Mouse (Mus musculus) forebrain, embryonic 11.5 days (tissue): ENCODE results near the gene Cmip. TPM values are rescaled to one million over a fixed set of nuclear protein-coding genes. Genes with fewer than 3 reads are reported as not detected.
A peak's percentile ranks its signal among the peaks of the same experiment; 100 is the strongest.

Source experiments
- ATAC-seq: fragments of 200-750 bp; cut with Nextera tagmentation; replicated peaks from 2 replicates; pipeline ENCODE4 v1.8.0; 2017; ENCODE audit warnings: moderate TSS enrichment; ENCODE audit not compliant: low FRiP score
- DNase-seq: peaks from one replicate; pipeline ENCODE4 v3.0.0-alpha.2; 2017; ENCODE audit warnings: low spot score
- H3K27ac ChIP-seq: fragments of 300-500 bp; sonication (generic); 2 replicates; pipeline ENCODE4 v1.5.1; 2014; ENCODE audit warnings: low read depth, low read length
- H3K27me3 ChIP-seq: fragments of 300-500 bp; sonication (generic); 2 replicates; pipeline ENCODE4 v1.6.1; 2014; ENCODE audit warnings: mild to moderate bottlenecking, low read length, mixed read lengths; ENCODE audit not compliant: control insufficient read depth, insufficient read depth
- H3K36me3 ChIP-seq: fragments of 300-500 bp; sonication (generic); 2 replicates; pipeline ENCODE4 v1.6.1; 2014; ENCODE audit warnings: mild to moderate bottlenecking, low read length, moderate library complexity, mixed read lengths; ENCODE audit not compliant: control insufficient read depth, insufficient read depth
- H3K4me1 ChIP-seq: fragments of 300-500 bp; sonication (generic); replicated peaks from 2 replicates; pipeline ENCODE4 v1.6.1; 2014; ENCODE audit warnings: low read length, mixed read lengths; ENCODE audit not compliant: control insufficient read depth, insufficient read depth
- H3K4me2 ChIP-seq: fragments of 300-500 bp; sonication (generic); 2 replicates; pipeline ENCODE4 v1.6.1; 2014; ENCODE audit warnings: low read depth, mild to moderate bottlenecking, low read length, moderate library complexity, mixed read lengths; ENCODE audit not compliant: severe bottlenecking
- H3K4me3 ChIP-seq: fragments of 300-500 bp; sonication (generic); 2 replicates; pipeline ENCODE4 v1.5.1; 2014; ENCODE audit warnings: low read depth, low read length
- H3K9ac ChIP-seq: fragments of 300-500 bp; sonication (generic); 2 replicates; pipeline ENCODE4 v1.6.1; 2014; ENCODE audit warnings: low read length
- H3K9me3 ChIP-seq: fragments of 300-500 bp; sonication (generic); 2 replicates; pipeline ENCODE4 v1.6.1; 2016; ENCODE audit warnings: low read length, mixed read lengths; ENCODE audit not compliant: control insufficient read depth
- WGBS: fragments of 180-500 bp; shearing (Covaris S2); extraction: QIAGEN DNeasy Blood & Tissue Kit; methylation state at CpG from one replicate; pipeline ENCODE4 v1.1.7; 2014; 5-methylcytosine and 5-hydroxymethylcytosine counted together
- polyA plus RNA-seq: library from polyadenylated mRNA; unstranded; fragments of >200 nt; fragmentation: Nextera tagmentation; extraction: Ambion mirVana; gene quantifications from 2 replicates; pipeline ENCODE4 v1.2.1, GENCODE M21; 2014

Gene Cmip
- polyA plus RNA-seq, 1 experiment from 2014 or later, result 30.5 TPM

- Histone ChIP-seq H3K4me3 (no peak overlapping the region), H3K4me2 (no peak overlapping the region), H3K27ac (no peak overlapping the region), H3K27me3 (no peaks in the 10 kb centered on the region), H3K4me1 (peaks cover 17% of the 10 kb centered on the region), H3K36me3 (no peaks in the 10 kb centered on the region), H3K9me3 (no peaks in the 10 kb centered on the region), H3K9ac (no peak overlapping the region)
- DNase-seq (no peak), ATAC-seq (no peak)
- whole genome bisulfite sequencing, result 76% methylated on average over 10 of the region's 10 CpGs
These were observed 37.9 kb downstream of the Cmip start for GRCm38 (mm10) chr8:117294812-117295211.

GRCm38 (mm10) chr8:117297913-117298518, 41.2 kb downstream of the Cmip start:
- 84% methylated on average over 12 of the region's 12 CpGs for WGBS
- DNase-seq (no peak), ATAC-seq (no peak)
- Histone ChIP-seq H3K4me2 (no peak overlapping the region), H3K27ac (0 out of 2 replicates have a peak overlapping the region, but pooled peaks have one; percentile 12), H3K9me3 (no peaks in the 10 kb centered on the region), H3K27me3 (no peaks in the 10 kb centered on the region), H3K4me1 (peaks cover 4% of the 10 kb centered on the region), H3K9ac (no peak overlapping the region; the same call in 1 of the 2 replicates), H3K36me3 (no peaks in the 10 kb centered on the region), H3K4me3 (no peak overlapping the region)

- Histone ChIP-seq H3K27ac (no peak overlapping the region), H3K36me3 (no peaks in the 10 kb centered on the region), H3K27me3 (no peaks in the 10 kb centered on the region), H3K4me3 (no peak overlapping the region), H3K9ac (no peak overlapping the region), H3K9me3 (no peaks in the 10 kb centered on the region), H3K4me2 (no peak overlapping the region), H3K4me1 (no peaks in the 10 kb centered on the region; the same call in 1 of the 2 replicates)
- ATAC-seq (no peak), DNase-seq (no peak)
- 86% methylated on average over 10 of the region's 10 CpGs for WGBS
These were observed 42.3 kb downstream of the Cmip start for GRCm38 (mm10) chr8:117299204-117299603.

- Histone ChIP-seq H3K9me3 (no peaks in the 10 kb centered on the region), H3K4me2 (no peak overlapping the region), H3K9ac (no peak overlapping the region), H3K27ac (no peak overlapping the region), H3K4me1 (no peaks in the 10 kb centered on the region), H3K27me3 (no peaks in the 10 kb centered on the region), H3K4me3 (no peak overlapping the region), H3K36me3 (no peaks in the 10 kb centered on the region)
- 88% methylated on average over 7 of the region's 7 CpGs for WGBS
- no peak for DNase-seq
- ATAC-seq, result no peak
These were observed 43.3 kb downstream of the Cmip start for GRCm38 (mm10) chr8:117300188-117300587.

- ATAC-seq, result no peak
- no peak for DNase-seq
- H3K27ac ChIP-seq, result no peak overlapping the region
- 88% methylated on average over 12 of the region's 12 CpGs for WGBS
- H3K4me1 ChIP-seq, result no peaks in the 10 kb centered on the region
- no peak overlapping the region for H3K4me3 ChIP-seq
- H3K9me3 ChIP-seq, result no peaks in the 10 kb centered on the region
- no peak overlapping the region for H3K4me2 ChIP-seq
- no peak overlapping the region for H3K9ac ChIP-seq
- H3K36me3 ChIP-seq, result no peaks in the 10 kb centered on the region
- no peaks in the 10 kb centered on the region for H3K27me3 ChIP-seq
These were observed 44.7 kb downstream of the Cmip start for GRCm38 (mm10) chr8:117301457-117302041.

- DNase-seq, result no peak
- 91% methylated on average over 11 of the region's 11 CpGs for WGBS
- Histone ChIP-seq H3K4me2 (no peak overlapping the region), H3K4me3 (no peak overlapping the region), H3K36me3 (no peaks in the 10 kb centered on the region), H3K9me3 (no peaks in the 10 kb centered on the region), H3K27me3 (no peaks in the 10 kb centered on the region), H3K9ac (no peak overlapping the region), H3K27ac (no peak overlapping the region), H3K4me1 (no peaks in the 10 kb centered on the region; the same call in 1 of the 2 replicates)
- no peak for ATAC-seq
These were observed 45.2 kb downstream of the Cmip start for GRCm38 (mm10) chr8:117302072-117302471.

GRCm38 (mm10) chr8:117303666-117304065, 46.8 kb downstream of the Cmip start:
- H3K27ac ChIP-seq, result no peak overlapping the region
- H3K9me3 ChIP-seq, result no peaks in the 10 kb centered on the region
- H3K36me3 ChIP-seq, result no peaks in the 10 kb centered on the region
- ATAC-seq (no peak), DNase-seq (no peak)
- 75% methylated on average over 9 of the region's 9 CpGs for WGBS
- no peak overlapping the region for H3K4me2 ChIP-seq
- no peak overlapping the region for H3K4me3 ChIP-seq
- H3K9ac ChIP-seq, result no peak overlapping the region
- H3K4me1 ChIP-seq, result no peaks in the 10 kb centered on the region; the same call in 1 of the 2 replicates
- H3K27me3 ChIP-seq, result no peaks in the 10 kb centered on the region

- no peaks in the 10 kb centered on the region for H3K36me3 ChIP-seq
- no peaks in the 10 kb centered on the region for H3K9me3 ChIP-seq
- H3K9ac ChIP-seq, result no peak overlapping the region
- ATAC-seq (no peak), DNase-seq (no peak)
- H3K4me3 ChIP-seq, result no peak overlapping the region
- no peak overlapping the region for H3K27ac ChIP-seq
- H3K27me3 ChIP-seq, result no peaks in the 10 kb centered on the region
- 44% methylated on average over 5 of the region's 5 CpGs for WGBS
- no peak overlapping the region for H3K4me2 ChIP-seq
- H3K4me1 ChIP-seq, result no peaks in the 10 kb centered on the region; the same call in 1 of the 2 replicates
These were observed 48.5 kb downstream of the Cmip start for GRCm38 (mm10) chr8:117305405-117305804.

- H3K27me3 ChIP-seq, result no peaks in the 10 kb centered on the region
- WGBS, result 89% methylated on average over 7 of the region's 7 CpGs
- H3K36me3 ChIP-seq, result no peaks in the 10 kb centered on the region
- H3K9me3 ChIP-seq, result no peaks in the 10 kb centered on the region
- H3K4me1 ChIP-seq, result no peaks in the 10 kb centered on the region; the same call in 1 of the 2 replicates
- H3K4me2 ChIP-seq, result no peak overlapping the region
- H3K4me3 ChIP-seq, result no peak overlapping the region
- H3K27ac ChIP-seq, result no peak overlapping the region
- DNase-seq (no peak), ATAC-seq (no peak)
- no peak overlapping the region for H3K9ac ChIP-seq
These were observed 49.9 kb downstream of the Cmip start for GRCm38 (mm10) chr8:117306756-117307155.
